Mouse (Mus musculus) central nervous system, embryonic 14 days (tissue): ENCODE results near the gene Mgst3. TPM values are rescaled to one million over a fixed set of nuclear protein-coding genes. Genes with fewer than 3 reads are reported as not detected.

ENCODE experiments used
- polyA plus RNA-seq: library from polyadenylated mRNA; depleted of rRNA; stranded (reverse); fragments of >200 nt; gene quantifications from 2 replicates; pipeline ENCODE4 v1.2.3, GENCODE M21; 2012; rRNA removed

Mgst3 gene
- polyA plus RNA-seq: 88.8 and 92.3 TPM in 2 replicates

DNA sequence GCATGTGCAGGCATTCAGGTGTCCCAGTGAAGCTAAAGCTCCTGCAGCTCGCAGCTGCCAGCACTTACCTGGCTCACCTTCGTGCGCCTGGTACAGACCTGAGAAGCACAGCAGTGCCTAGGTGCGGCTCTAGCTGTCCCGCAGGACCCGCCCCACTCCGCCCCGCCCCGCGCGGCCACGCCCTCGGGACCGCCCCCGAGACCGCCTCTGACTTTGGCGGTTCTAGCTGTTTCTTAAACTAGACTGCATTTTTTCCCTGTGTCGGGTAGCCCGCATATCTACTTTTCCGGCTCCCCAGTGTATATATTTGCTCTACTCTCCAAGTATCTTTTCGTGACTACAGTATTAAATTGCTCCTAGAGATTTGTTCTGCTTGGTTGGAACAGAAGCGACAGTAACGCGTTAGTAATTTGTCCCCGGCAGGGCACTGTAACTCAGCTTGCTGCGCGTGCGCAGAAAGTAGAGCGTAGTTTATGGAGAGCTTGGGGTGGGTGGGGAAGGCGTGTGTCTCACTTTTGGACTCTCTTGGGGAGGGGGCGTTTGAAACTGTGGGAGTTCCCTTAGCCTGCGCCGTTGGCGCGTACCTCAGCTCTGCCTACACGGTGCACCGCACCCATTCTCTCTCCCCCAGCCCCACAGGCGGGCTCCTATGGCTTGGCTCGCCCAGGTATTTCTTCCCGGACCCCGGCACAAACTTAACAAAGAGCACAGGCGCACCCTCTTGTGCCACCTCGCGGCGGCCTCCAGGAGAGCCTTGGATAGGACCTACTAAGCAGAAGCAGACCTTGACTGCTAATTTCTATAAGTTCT lies at the start of gene Mgst3:
Mgst3 (minus strand) TSS at position 159 of the 810 bp plus-strand sequence.

DNA sequence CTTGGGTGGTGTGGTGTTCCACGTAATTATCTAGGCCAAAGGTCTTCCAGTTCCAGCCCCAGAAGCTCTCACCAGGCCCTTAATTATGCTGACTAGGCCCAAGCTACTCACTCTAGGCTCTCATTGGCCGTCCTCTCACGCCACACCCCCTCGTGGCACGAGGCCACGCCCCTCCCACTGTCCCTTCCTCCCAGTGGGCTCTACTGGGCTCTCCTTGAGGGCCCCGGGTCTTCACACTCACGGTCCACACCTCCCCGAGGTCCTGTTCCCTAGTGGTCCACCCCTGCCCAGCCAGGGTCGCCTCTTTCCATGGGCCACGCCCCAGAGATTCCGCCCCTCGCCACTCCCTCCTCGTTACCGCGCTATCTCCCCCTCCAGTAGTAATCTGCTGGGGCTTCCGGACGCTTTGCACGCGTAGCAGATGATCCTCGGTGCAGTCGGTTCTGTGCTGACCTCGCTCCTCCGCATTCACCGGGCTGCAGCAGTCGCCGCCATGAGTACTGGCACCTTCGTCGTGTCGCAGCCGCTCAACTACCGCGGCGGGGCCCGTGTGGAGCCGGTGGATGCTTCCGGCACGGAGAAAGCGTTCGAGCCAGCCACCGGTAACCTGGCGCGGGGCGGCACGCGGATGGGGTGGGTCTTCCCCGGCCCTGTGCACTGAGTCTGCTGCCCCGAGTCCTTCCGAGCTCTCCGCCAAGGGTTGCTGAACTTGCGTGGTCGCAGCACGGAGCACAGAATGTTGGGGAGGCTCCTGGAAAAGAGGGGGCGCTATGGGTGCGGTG lies 43.6 kb downstream of the Mgst3 start, which contains the start of gene Aldh9a1:
Aldh9a1 (plus strand) TSS at position 177 of the 782 bp plus-strand sequence.

Other genes starting within 250 kb of the Mgst3 start
- gene Uck2, start 108.5 kb downstream of the Mgst3 start, polyA plus RNA-seq: 42.8 and 45.1 TPM in 2 replicates
- 57.7 and 61.2 TPM in 2 replicates for gene Tmco1, start 85.5 kb downstream of the Mgst3 start, polyA plus RNA-seq
- 26.5 and 30.4 TPM in 2 replicates for gene Aldh9a1, start 43.9 kb downstream of the Mgst3 start, polyA plus RNA-seq
- not detected in 2 replicates for gene Lrrc52, start 72.9 kb upstream of the Mgst3 start, polyA plus RNA-seq
- gene Rxrg, start 204.5 kb upstream of the Mgst3 start, polyA plus RNA-seq: 8.1 and 8.2 TPM in 2 replicates